In the genomic region with DNA sequence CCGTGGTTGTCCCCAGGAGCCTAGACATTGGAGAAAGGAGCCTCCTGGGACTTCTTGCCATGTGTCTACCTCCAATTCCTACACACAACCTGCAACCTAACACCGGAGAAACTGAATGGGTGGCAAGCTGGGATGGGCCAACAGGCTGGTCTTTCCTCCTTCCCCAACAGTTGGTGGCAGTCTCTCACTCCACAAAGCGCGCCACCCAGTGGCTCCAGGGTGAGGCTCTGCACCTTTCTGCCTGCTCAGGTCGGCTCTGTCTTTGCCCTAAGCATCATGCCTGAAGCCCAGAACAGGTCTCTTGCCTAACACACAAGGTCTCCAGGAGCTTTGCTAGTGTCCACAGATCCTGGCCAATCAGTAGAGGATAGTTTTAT, we compare ENCODE assay signal across 10 mouse cellular contexts.
DNase-seq lines count a peak whose midpoint lies in the region; ATAC-seq and TF ChIP-seq lines count a peak whose summit lies in the region.
"Had no signal": no experiment of that assay in that cellular context is flagged by ENCODE, and none has a peak within 500 bp of the region (broad histone marks: within the 10 kb centered on the region; RNA-seq: fewer than 3 reads in every experiment).

No protein-coding gene starts in this region.

- WGBS in liver, postnatal 0 days (ENCODE audit: insufficient replicate concordance), result 53% methylated on average over 5 of the region's 5 CpGs
- 39% methylated on average over 5 of the region's 5 CpGs for WGBS in hindbrain, embryonic 13.5 days
- 69% methylated on average over 5 of the region's 5 CpGs for WGBS in neural tube, embryonic 13.5 days

- H3K4me3 ChIP-seq in liver, postnatal 0 days (ENCODE audit: low read depth, low read length), result no peak overlapping the region
- H3K4me3 ChIP-seq in hindbrain, embryonic 13.5 days, result no peak overlapping the region
- H3K4me3 ChIP-seq in neural tube, embryonic 13.5 days, result no peak overlapping the region
- H3K4me3 ChIP-seq: embryonic facial prominence, embryonic 15.5 days; stomach, embryonic 15.5 days had no signal

- no peaks in the 10 kb centered on the region for H3K27me3 ChIP-seq in liver, postnatal 0 days (ENCODE audit: insufficient read depth, low read length)
- no peaks in the 10 kb centered on the region for H3K27me3 ChIP-seq in hindbrain, embryonic 13.5 days
- no peaks in the 10 kb centered on the region for H3K27me3 ChIP-seq in neural tube, embryonic 13.5 days
- H3K27me3 ChIP-seq: embryonic facial prominence, embryonic 15.5 days; stomach, embryonic 15.5 days had no signal

- no peak overlapping the region for H3K4me2 ChIP-seq in liver, postnatal 0 days (ENCODE audit: low read depth, low read length)
- H3K4me2 ChIP-seq in hindbrain, embryonic 13.5 days, result no peak overlapping the region
- no peak overlapping the region for H3K4me2 ChIP-seq in neural tube, embryonic 13.5 days
- H3K4me2 ChIP-seq: embryonic facial prominence, embryonic 15.5 days; stomach, embryonic 15.5 days had no signal

- peak; percentile 25 for DNase-seq in cerebellum, adult 11 months
- DNase-seq in liver, postnatal 0 days, result no peak
- no peak for DNase-seq in liver
- DNase-seq in spleen, postnatal 10 days (ENCODE audit: low spot score in 2 of 2), result no peak

- no peak for ATAC-seq in cerebellum, adult (ENCODE audit: insufficient number of reproducible peaks, low FRiP score, low TSS enrichment)
- no peak for ATAC-seq in liver, postnatal 0 days
- peak; percentile 26 for ATAC-seq in hindbrain, embryonic 13.5 days (ENCODE audit: low FRiP score)
- peak; percentile 7 for ATAC-seq in neural tube, embryonic 13.5 days (ENCODE audit: low read depth)
- no peak for ATAC-seq in megakaryocyte-erythroid progenitor cell, adult 5-6 weeks (replicated peaks; ENCODE audit: low FRiP score, low TSS enrichment, poor library complexity, severe bottlenecking)

- no peak for TF ChIP-seq EP300 in liver, postnatal 0 days (IDR thresholded peaks at IDR 0.05; ENCODE audit: low read depth)

- TF ChIP-seq CTCF in liver, postnatal 0 days (IDR thresholded peaks at IDR 0.05; ENCODE audit: low read depth), result peak; percentile 28; the same call in 1 of the 2 replicates

- no peaks in the 10 kb centered on the region; the same call in 1 of the 2 replicates for H3K9me3 ChIP-seq in liver, postnatal 0 days (ENCODE audit: low read length)
- H3K9me3 ChIP-seq in hindbrain, embryonic 13.5 days, result no peaks in the 10 kb centered on the region
- no peaks in the 10 kb centered on the region for H3K9me3 ChIP-seq in neural tube, embryonic 13.5 days
- H3K9me3 ChIP-seq: embryonic facial prominence, embryonic 15.5 days; stomach, embryonic 15.5 days had no signal

- H3K36me3 ChIP-seq in liver, postnatal 0 days (replicated peaks; ENCODE audit: insufficient read depth, low read length), result no peaks in the 10 kb centered on the region
- H3K36me3 ChIP-seq in hindbrain, embryonic 13.5 days, result no peaks in the 10 kb centered on the region
- no peaks in the 10 kb centered on the region for H3K36me3 ChIP-seq in neural tube, embryonic 13.5 days
- H3K36me3 ChIP-seq: embryonic facial prominence, embryonic 15.5 days; stomach, embryonic 15.5 days had no signal

- H3K9ac ChIP-seq in liver, postnatal 0 days (replicated peaks), result no peak overlapping the region
- H3K9ac ChIP-seq in hindbrain, embryonic 13.5 days, result no peak overlapping the region
- no peak overlapping the region for H3K9ac ChIP-seq in neural tube, embryonic 13.5 days
- H3K9ac ChIP-seq: embryonic facial prominence, embryonic 15.5 days; stomach, embryonic 15.5 days had no signal

- H3K4me1 ChIP-seq in liver, postnatal 0 days (ENCODE audit: insufficient read depth), result no peaks in the 10 kb centered on the region
- peaks cover 5% of the 10 kb centered on the region for H3K4me1 ChIP-seq in hindbrain, embryonic 13.5 days (replicated peaks)
- peaks cover 13% of the 10 kb centered on the region; the same call in 1 of the 2 replicates for H3K4me1 ChIP-seq in neural tube, embryonic 13.5 days (replicated peaks)
- H3K4me1 ChIP-seq: embryonic facial prominence, embryonic 15.5 days; stomach, embryonic 15.5 days had no signal

- no peak overlapping the region for H3K27ac ChIP-seq in liver, postnatal 0 days (ENCODE audit: low read depth)
- peak overlapping the region; percentile 73 for H3K27ac ChIP-seq in hindbrain, embryonic 13.5 days
- H3K27ac ChIP-seq in neural tube, embryonic 13.5 days (replicated peaks), result peak overlapping the region; percentile 67
- H3K27ac ChIP-seq: embryonic facial prominence, embryonic 15.5 days; stomach, embryonic 15.5 days had no signal

Comparison
In these comparisons a context has a peak if more than half of its experiments do, and no peak if none do; other contexts are left out.
1. ATAC-seq: peak in hindbrain, embryonic 13.5 days (single experiment) and neural tube, embryonic 13.5 days (single experiment); none in cerebellum, adult (single experiment), liver, postnatal 0 days (single experiment) and megakaryocyte-erythroid progenitor cell, adult 5-6 weeks (single experiment).